ENCODE assay signal across 8 mouse cellular contexts in genomic region chr14:12624256-12625130, GRCm38 (mm10).
DNase-seq lines count a peak whose midpoint lies in the region; ATAC-seq and TF ChIP-seq lines count a peak whose summit lies in the region.

No protein-coding gene starts in this region.

- H3K9ac ChIP-seq in ES-Bruce4 (ENCODE audit: low read depth, poor library complexity, severe bottlenecking), result no peak overlapping the region
- no peak overlapping the region for H3K9ac ChIP-seq in hindbrain, embryonic 11.5 days (ENCODE audit: low read depth, low read length)
- no peak overlapping the region for H3K9ac ChIP-seq in midbrain, embryonic 14.5 days (replicated peaks; ENCODE audit: low read length)

- H3K27ac ChIP-seq in ES-Bruce4 (ENCODE audit: insufficient read depth, low read length), result no peak overlapping the region
- H3K27ac ChIP-seq in hindbrain, embryonic 11.5 days (ENCODE audit: low read depth, low read length), result no peak overlapping the region
- H3K27ac ChIP-seq in midbrain, embryonic 14.5 days (replicated peaks; ENCODE audit: low read depth, low read length), result 0 out of 2 replicates have a peak overlapping the region, but pooled peaks have one; percentile 55

- H3K36me3 ChIP-seq in ES-Bruce4 (ENCODE audit: control insufficient read depth, insufficient read depth, low read length, poor library complexity, severe bottlenecking), result no peaks in the 10 kb centered on the region
- no peaks in the 10 kb centered on the region for H3K36me3 ChIP-seq in hindbrain, embryonic 11.5 days (ENCODE audit: control insufficient read depth, insufficient read depth, low read length)
- no peaks in the 10 kb centered on the region for H3K36me3 ChIP-seq in midbrain, embryonic 14.5 days (ENCODE audit: control insufficient read depth, insufficient read depth, low read length)

- no peaks in the 10 kb centered on the region for H3K4me1 ChIP-seq in ES-Bruce4 (ENCODE audit: control insufficient read depth, insufficient read depth, low read length)
- no peaks in the 10 kb centered on the region for H3K4me1 ChIP-seq in hindbrain, embryonic 11.5 days (replicated peaks; ENCODE audit: control insufficient read depth, insufficient read depth, low read length)
- peaks cover 2% of the 10 kb centered on the region; the same call in 1 of the 2 replicates for H3K4me1 ChIP-seq in midbrain, embryonic 14.5 days (ENCODE audit: control insufficient read depth, insufficient read depth, low read length)

- TF ChIP-seq POLR2A in ES-Bruce4 (IDR thresholded peaks at IDR 0.05; ENCODE audit: insufficient read depth, low read length), result no peak

- no peaks in the 10 kb centered on the region for H3K27me3 ChIP-seq in ES-Bruce4 (ENCODE audit: control insufficient read depth, insufficient read depth, low read length, poor library complexity, severe bottlenecking)
- no peaks in the 10 kb centered on the region for H3K27me3 ChIP-seq in hindbrain, embryonic 11.5 days (ENCODE audit: control insufficient read depth, insufficient read depth, low read length)
- no peaks in the 10 kb centered on the region for H3K27me3 ChIP-seq in midbrain, embryonic 14.5 days (ENCODE audit: control insufficient read depth, insufficient read depth, low read length)

- intact Hi-C loops in heart, postnatal 10 days (cut with DNase I), result loop anchor here (1.0 to 2.0 kb wide), 2 partner anchors 574 to 612 kb away; no protein-coding TSS in a partner anchor
- intact Hi-C loops in heart, postnatal 25 days (cut with DNase I), result loop anchor here (2.0 kb wide), 1 partner anchor 574 kb away; no protein-coding TSS in a partner anchor

- ATAC-seq in hindbrain, embryonic 11.5 days (ENCODE audit: low FRiP score), result no peak
- ATAC-seq in midbrain, embryonic 14.5 days (ENCODE audit: low FRiP score, low TSS enrichment), result no peak; the same call in 1 of the 2 replicates

- WGBS in hindbrain, embryonic 11.5 days, result 81% methylated on average over 11 of the region's 11 CpGs
- WGBS in midbrain, embryonic 14.5 days, result 68% methylated on average over 11 of the region's 11 CpGs

- peak; percentile 26 for TF ChIP-seq CTCF in ES-Bruce4 (IDR thresholded peaks at IDR 0.05; ENCODE audit: low read depth, low read length)

- H3K4me2 ChIP-seq in hindbrain, embryonic 11.5 days (replicated peaks; ENCODE audit: low read depth, low read length), result no peak overlapping the region
- no peak overlapping the region for H3K4me2 ChIP-seq in midbrain, embryonic 14.5 days (ENCODE audit: low read length)

- H3K4me3 ChIP-seq in ES-Bruce4 (ENCODE audit: low read depth, low read length), result no peak overlapping the region
- H3K4me3 ChIP-seq in hindbrain, embryonic 11.5 days (ENCODE audit: low read depth, low read length), result no peak overlapping the region
- no peak overlapping the region for H3K4me3 ChIP-seq in midbrain, embryonic 14.5 days (replicated peaks; ENCODE audit: low read depth, low read length)

- TF ChIP-seq EP300 in ES-Bruce4 (IDR thresholded peaks at IDR 0.05; ENCODE audit: insufficient read depth, low read depth, low read length), result no peak

- H3K9me3 ChIP-seq in ES-Bruce4 (replicated peaks; ENCODE audit: control insufficient read depth, insufficient read depth, low read length, poor library complexity, severe bottlenecking), result no peaks in the 10 kb centered on the region
- no peaks in the 10 kb centered on the region for H3K9me3 ChIP-seq in hindbrain, embryonic 11.5 days (ENCODE audit: control insufficient read depth, low read length)
- H3K9me3 ChIP-seq in midbrain, embryonic 14.5 days (ENCODE audit: control insufficient read depth, low read length), result no peaks in the 10 kb centered on the region

- peak; percentile 9 to 25 for DNase-seq in heart, postnatal 10 days
- DNase-seq in heart, postnatal 25 days (ENCODE audit: low spot score), result no peak
- peak; percentile 42 for DNase-seq in cerebellum, adult 9-10 months
- DNase-seq in hindbrain, embryonic 11.5 days (ENCODE audit: low spot score), result peak; percentile 22
- DNase-seq in midbrain, embryonic 14.5 days, result peak; percentile 64
- DNase-seq in testis, postnatal 14 days (ENCODE audit: low spot score), result no peak
- DNase-seq in spleen, postnatal 36 days (ENCODE audit: low spot score in 2 of 2), result no peak

Comparison
In these comparisons a context has a peak if more than half of its experiments do, and no peak if none do; other contexts are left out.
1. DNase-seq: peak in heart, postnatal 10 days (2 of 2), cerebellum, adult 9-10 months (single experiment), hindbrain, embryonic 11.5 days (single experiment) and midbrain, embryonic 14.5 days (single experiment); none in heart, postnatal 25 days (single experiment), testis, postnatal 14 days (single experiment) and spleen, postnatal 36 days (0 of 2).